Mouse (Mus musculus) thymus, postnatal 25 days (tissue): ENCODE data around the gene Vmn2r113.
"Not testable (repeated sequence)": the region's sequence is repeated elsewhere in the genome, so short reads cannot be mapped to it uniquely, and the experiment has no call there.

Experiments used
- DNase-seq: peaks from one replicate; pipeline ENCODE4 v3.0.0; 2022

Gene Vmn2r113

GRCm38 (mm10) chr17:22942684-22943083, at the start of gene Vmn2r113:
TSS of gene Vmn2r113 (plus strand) at chr17:22942984.
- DNase-seq, result not testable (repeated sequence)
